Mouse (Mus musculus) stomach, embryonic 15.5 days (tissue): ENCODE measurements around the gene Nup35. TPM values are rescaled to one million over a fixed set of nuclear protein-coding genes. Genes with fewer than 3 reads are reported as not detected.

ENCODE experiments used
- ATAC-seq: fragments of 200-750 bp; cut with Nextera tagmentation; 2 replicates; pipeline ENCODE4 v1.8.0; 2017; ENCODE audit warnings: low read depth, moderate number of reproducible peaks, moderate TSS enrichment; ENCODE audit not compliant: insufficient read depth, low FRiP score
- H3K27ac ChIP-seq: fragments of 300-500 bp; sonication (generic); 2 replicates; pipeline ENCODE4 v1.5.1; 2015; ENCODE audit warnings: mild to moderate bottlenecking, inconsistent platforms
- H3K27me3 ChIP-seq: fragments of 300-500 bp; sonication (generic); replicated peaks from 2 replicates; pipeline ENCODE4 v1.6.1; 2015; ENCODE audit warnings: inconsistent platforms
- H3K36me3 ChIP-seq: fragments of 300-500 bp; sonication (generic); 2 replicates; pipeline ENCODE4 v1.6.1; 2015; ENCODE audit warnings: inconsistent platforms
- H3K4me1 ChIP-seq: fragments of 300-500 bp; sonication (generic); 2 replicates; pipeline ENCODE4 v1.6.1; 2015; ENCODE audit warnings: inconsistent platforms
- H3K4me2 ChIP-seq: fragments of 300-500 bp; sonication (generic); 2 replicates; pipeline ENCODE4 v1.6.1; 2015; ENCODE audit warnings: mild to moderate bottlenecking, inconsistent platforms
- H3K4me3 ChIP-seq: fragments of 300-500 bp; sonication (generic); replicated peaks from 2 replicates; pipeline ENCODE4 v1.5.1; 2015; ENCODE audit warnings: inconsistent platforms
- H3K9ac ChIP-seq: fragments of 300-500 bp; sonication (generic); 2 replicates; pipeline ENCODE4 v1.6.1; 2015; ENCODE audit warnings: inconsistent platforms
- H3K9me3 ChIP-seq: fragments of 300-500 bp; sonication (generic); 2 replicates; pipeline ENCODE4 v1.6.1; 2016; ENCODE audit warnings: inconsistent platforms
- WGBS: fragments of 180-500 bp; shearing (Covaris S2); methylation state at CpG from one replicate; pipeline ENCODE4 v1.1.7; 2015; 5-methylcytosine and 5-hydroxymethylcytosine counted together
- polyA plus RNA-seq: library from polyadenylated mRNA; unstranded; fragments of >200 nt; fragmentation: Nextera tagmentation; extraction: Ambion mirVana; gene quantifications from 2 replicates; pipeline ENCODE4 v1.2.1, GENCODE M21; 2015

Nup35 gene
- polyA plus RNA-seq: 40.8 and 41.7 TPM in 2 replicates

- peak within 1 kb of the TSS; percentile 63 for H3K4me3 ChIP-seq
- WGBS: under 1% methylated on average over 21 of the region's 21 CpGs
- peak within 1 kb of the TSS; percentile 69 for H3K4me2 ChIP-seq
- ATAC-seq: peak; percentile 99
- peak within 1 kb of the TSS; percentile 61 for H3K9ac ChIP-seq
- H3K36me3 ChIP-seq: no peaks in the 10 kb centered on the region
- H3K27ac ChIP-seq: peak within 1 kb of the TSS; percentile 55; the same call in 1 of the 2 replicates
- 0 out of 2 replicates have a peak, but pooled peaks cover 4% of the 10 kb centered on the region for H3K4me1 ChIP-seq
- H3K9me3 ChIP-seq: no peaks in the 10 kb centered on the region
- H3K27me3 ChIP-seq: no peaks in the 10 kb centered on the region
Observed at GRCm38 (mm10) chr2:80616854-80617737, at the start of gene Nup35, which contains the start of gene Dusp19. Nup35 (plus strand) TSS chr2:80617236. Dusp19 (plus strand) TSS chr2:80617045.

- Histone ChIP-seq H3K27ac (no peak overlapping the region), H3K27me3 (no peaks in the 10 kb centered on the region), H3K4me2 (no peak overlapping the region), H3K36me3 (no peaks in the 10 kb centered on the region), H3K4me3 (no peak overlapping the region), H3K9me3 (no peaks in the 10 kb centered on the region), H3K9ac (no peak overlapping the region), H3K4me1 (no peaks in the 10 kb centered on the region)
- WGBS: 88% methylated on average over 4 of the region's 4 CpGs
- ATAC-seq: no peak
Observed at GRCm38 (mm10) chr2:80567411-80567810, 49.6 kb upstream of the Nup35 start.

DNA sequence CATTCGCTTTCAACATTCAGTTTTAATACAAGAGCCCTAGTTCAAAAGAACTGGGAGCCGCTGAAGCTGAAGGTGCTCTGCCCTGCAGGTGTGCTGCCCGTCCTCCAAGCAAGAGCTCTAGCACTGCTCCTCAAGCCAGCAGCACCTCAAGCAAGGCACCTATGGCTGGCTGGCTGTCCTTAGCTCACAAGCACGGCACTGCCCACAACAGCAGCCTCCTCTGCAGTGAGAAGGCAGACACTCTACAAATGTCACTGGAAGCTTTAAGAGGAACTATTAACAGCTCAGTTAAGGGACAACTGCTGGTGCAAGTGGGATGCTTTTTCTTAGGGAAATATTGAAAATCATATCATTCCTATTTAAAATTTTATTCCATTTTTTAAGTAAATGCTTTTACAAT, 46.4 kb upstream of the Nup35 start:
- H3K27me3 ChIP-seq: no peaks in the 10 kb centered on the region
- H3K9me3 ChIP-seq: no peaks in the 10 kb centered on the region
- WGBS: 71% methylated on average over 4 of the region's 4 CpGs
- H3K4me3 ChIP-seq: no peak overlapping the region
- H3K9ac ChIP-seq: no peak overlapping the region
- no peaks in the 10 kb centered on the region for H3K36me3 ChIP-seq
- no peaks in the 10 kb centered on the region for H3K4me1 ChIP-seq
- ATAC-seq: no peak
- H3K4me2 ChIP-seq: no peak overlapping the region
- no peak overlapping the region for H3K27ac ChIP-seq

DNA sequence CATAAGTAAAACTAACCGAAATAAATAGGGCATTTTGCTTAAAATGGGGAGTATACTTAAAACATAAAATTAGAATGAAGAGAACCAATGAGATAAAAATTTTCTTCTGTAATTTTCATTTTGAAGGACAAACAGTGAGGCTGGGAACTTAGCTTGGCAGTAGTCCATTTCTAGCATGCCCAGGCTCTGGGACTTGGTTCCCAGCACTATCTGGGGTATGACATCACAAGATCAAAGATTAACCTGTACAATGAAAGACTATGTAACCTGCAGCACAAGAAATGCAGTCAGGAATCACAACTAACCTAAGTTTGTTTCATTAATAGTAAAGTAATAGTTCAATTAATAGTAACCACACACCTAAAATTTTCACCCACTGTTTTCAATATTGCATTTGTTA, 39.8 kb upstream of the Nup35 start:
- H3K9me3 ChIP-seq: no peaks in the 10 kb centered on the region
- no peaks in the 10 kb centered on the region for H3K36me3 ChIP-seq
- WGBS: 94% methylated on average over 1 of the region's 1 CpGs
- peaks cover 11% of the 10 kb centered on the region; the same call in 1 of the 2 replicates for H3K4me1 ChIP-seq
- no peak overlapping the region for H3K4me2 ChIP-seq
- H3K27ac ChIP-seq: no peak overlapping the region
- no peak overlapping the region for H3K4me3 ChIP-seq
- ATAC-seq: no peak
- no peak overlapping the region for H3K9ac ChIP-seq
- H3K27me3 ChIP-seq: no peaks in the 10 kb centered on the region

DNA sequence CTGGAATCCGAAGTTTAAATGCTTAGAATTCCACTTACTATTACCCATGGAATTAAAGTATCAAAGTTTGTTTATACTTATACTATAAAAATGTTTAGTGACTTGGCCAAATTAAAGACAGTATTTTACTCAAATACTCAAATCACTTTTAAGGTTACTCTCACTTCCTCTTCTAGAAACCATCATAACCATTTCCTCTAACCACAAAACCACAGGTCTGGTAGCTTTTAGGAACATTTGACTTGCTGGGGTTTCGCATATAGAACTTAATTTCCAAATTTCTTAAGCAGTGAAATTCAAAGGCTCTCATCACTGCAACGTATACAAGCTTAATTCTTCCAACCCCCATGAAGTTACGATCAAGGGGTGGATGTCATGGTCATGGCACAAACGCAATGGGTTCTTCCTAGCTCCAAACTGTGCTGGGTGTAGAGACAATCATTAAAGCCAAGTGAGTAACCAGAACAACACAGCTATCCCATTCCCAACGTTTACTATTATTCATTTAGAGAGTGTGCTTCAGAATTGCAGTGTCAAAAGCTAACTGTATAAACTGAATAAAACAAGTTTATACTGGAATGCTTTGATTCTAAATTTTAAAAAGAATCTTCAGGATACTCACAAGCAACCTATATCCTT, 37.7 kb upstream of the Nup35 start:
- H3K4me1 ChIP-seq: peaks cover 11% of the 10 kb centered on the region; the same call in 1 of the 2 replicates
- no peaks in the 10 kb centered on the region for H3K9me3 ChIP-seq
- peak overlapping the region; percentile 24 for H3K4me3 ChIP-seq
- H3K27me3 ChIP-seq: no peaks in the 10 kb centered on the region
- 24% methylated on average over 6 of the region's 6 CpGs for WGBS
- no peaks in the 10 kb centered on the region for H3K36me3 ChIP-seq
- no peak overlapping the region; the same call in 1 of the 2 replicates for H3K27ac ChIP-seq
- ATAC-seq: no peak
- H3K9ac ChIP-seq: no peak overlapping the region
- H3K4me2 ChIP-seq: peak overlapping the region; percentile 56

DNA sequence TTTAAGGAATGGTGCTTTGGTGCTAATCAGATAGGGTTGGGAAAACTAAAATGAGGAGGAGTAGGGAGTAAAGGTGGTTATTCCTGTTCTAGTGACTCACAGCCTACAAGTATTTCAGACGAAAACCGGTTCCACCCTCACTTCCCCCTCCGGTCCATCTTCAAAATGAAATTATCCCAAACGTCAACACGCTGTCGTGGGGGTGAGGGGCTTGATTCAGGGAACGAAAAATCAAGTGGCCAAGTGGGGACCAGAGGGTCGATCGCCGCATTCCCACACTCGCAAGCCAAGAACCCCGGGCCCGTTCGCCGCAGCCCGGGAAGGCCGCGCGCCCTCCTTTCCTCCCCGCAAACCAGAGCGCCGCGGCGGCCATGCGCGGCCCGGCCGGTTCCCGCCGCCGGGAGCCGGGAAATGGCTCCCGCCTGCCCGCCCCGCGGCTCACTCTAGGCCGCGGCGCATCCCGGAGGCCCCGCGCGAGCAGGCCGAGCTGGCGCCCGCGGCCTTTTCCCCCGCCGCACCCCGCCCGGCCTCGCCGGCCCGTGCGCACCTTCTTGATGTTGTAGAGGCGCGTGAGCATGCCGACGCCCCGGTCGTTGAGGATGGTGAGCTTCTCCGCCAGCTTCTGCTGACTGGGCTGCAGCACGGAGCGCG, 36.6 kb upstream of the Nup35 start:
- H3K27ac ChIP-seq: peak overlapping the region; percentile 99
- H3K9ac ChIP-seq: peak overlapping the region; percentile 95
- no peaks in the 10 kb centered on the region for H3K27me3 ChIP-seq
- H3K36me3 ChIP-seq: no peaks in the 10 kb centered on the region
- peaks cover 11% of the 10 kb centered on the region; the same call in 1 of the 2 replicates for H3K4me1 ChIP-seq
- H3K4me3 ChIP-seq: peak overlapping the region; percentile 89
- WGBS: under 1% methylated on average over 53 of the region's 65 CpGs
- no peaks in the 10 kb centered on the region for H3K9me3 ChIP-seq
- peak overlapping the region; percentile 56 for H3K4me2 ChIP-seq
- ATAC-seq: peak; percentile 67

- H3K9ac ChIP-seq: peak within 1 kb of the TSS; percentile 95
- peak within 1 kb of the TSS; percentile 56 for H3K4me2 ChIP-seq
- ATAC-seq: peak; percentile 95
- no peaks in the 10 kb centered on the region for H3K36me3 ChIP-seq
- WGBS: under 1% methylated on average over 58 of the region's 88 CpGs
- no peaks in the 10 kb centered on the region for H3K27me3 ChIP-seq
- peaks cover 11% of the 10 kb centered on the region; the same call in 1 of the 2 replicates for H3K4me1 ChIP-seq
- no peaks in the 10 kb centered on the region for H3K9me3 ChIP-seq
- H3K27ac ChIP-seq: peak within 1 kb of the TSS; percentile 99
- peak within 1 kb of the TSS; percentile 89 for H3K4me3 ChIP-seq
Observed at GRCm38 (mm10) chr2:80581043-80581711, 35.9 kb upstream of the Nup35 start, which contains the start of gene Nckap1. Nckap1 (minus strand) TSS chr2:80581380.

GRCm38 (mm10) chr2:80582356-80582755, 34.7 kb upstream of the Nup35 start:
- no peak for ATAC-seq
- Histone ChIP-seq H3K27ac (no peak overlapping the region), H3K36me3 (no peaks in the 10 kb centered on the region), H3K9ac (no peak overlapping the region), H3K9me3 (no peaks in the 10 kb centered on the region), H3K27me3 (no peaks in the 10 kb centered on the region), H3K4me2 (no peak overlapping the region), H3K4me1 (peaks cover 11% of the 10 kb centered on the region; the same call in 1 of the 2 replicates), H3K4me3 (no peak overlapping the region)
- 80% methylated on average over 3 of the region's 3 CpGs for WGBS

DNA sequence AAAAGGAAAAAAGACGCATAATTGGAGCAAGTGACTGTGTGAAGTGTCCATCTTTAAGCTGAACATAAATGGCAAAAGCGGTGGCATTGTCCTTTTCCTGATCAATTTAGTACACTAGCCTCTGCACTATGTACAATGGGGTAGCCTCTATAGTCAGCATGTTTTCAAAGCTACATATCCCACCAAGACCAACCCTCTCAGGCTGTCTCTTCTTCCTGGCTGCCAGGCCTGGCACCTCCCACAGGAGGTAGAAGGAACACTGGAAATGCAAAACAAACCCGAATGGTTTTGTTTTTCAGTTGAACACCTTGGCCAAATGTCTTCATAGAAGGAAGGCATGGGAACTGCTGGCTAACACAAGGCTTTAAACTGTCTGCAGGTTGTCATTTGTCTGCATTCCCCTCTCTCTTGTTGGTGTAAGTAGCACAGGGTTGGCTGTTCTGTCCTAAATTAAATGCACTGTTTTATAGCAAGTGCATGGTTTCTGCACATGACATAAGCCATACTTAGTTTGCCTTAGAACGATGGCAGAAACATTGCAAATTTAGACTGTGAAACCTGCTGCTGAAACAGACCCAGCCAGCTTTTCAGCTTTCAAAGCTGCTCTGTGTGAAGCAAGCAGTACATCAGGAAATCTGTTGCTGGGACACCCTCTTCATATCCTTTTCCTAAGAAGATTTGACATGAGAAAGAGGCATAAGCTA, 22.7 kb upstream of the Nup35 start:
- WGBS: 75% methylated on average over 4 of the region's 4 CpGs
- no peak overlapping the region for H3K4me3 ChIP-seq
- no peak overlapping the region for H3K9ac ChIP-seq
- H3K27ac ChIP-seq: no peak overlapping the region
- no peaks in the 10 kb centered on the region for H3K36me3 ChIP-seq
- H3K27me3 ChIP-seq: no peaks in the 10 kb centered on the region
- H3K4me2 ChIP-seq: no peak overlapping the region
- H3K9me3 ChIP-seq: no peaks in the 10 kb centered on the region
- ATAC-seq: no peak
- no peaks in the 10 kb centered on the region for H3K4me1 ChIP-seq

DNA sequence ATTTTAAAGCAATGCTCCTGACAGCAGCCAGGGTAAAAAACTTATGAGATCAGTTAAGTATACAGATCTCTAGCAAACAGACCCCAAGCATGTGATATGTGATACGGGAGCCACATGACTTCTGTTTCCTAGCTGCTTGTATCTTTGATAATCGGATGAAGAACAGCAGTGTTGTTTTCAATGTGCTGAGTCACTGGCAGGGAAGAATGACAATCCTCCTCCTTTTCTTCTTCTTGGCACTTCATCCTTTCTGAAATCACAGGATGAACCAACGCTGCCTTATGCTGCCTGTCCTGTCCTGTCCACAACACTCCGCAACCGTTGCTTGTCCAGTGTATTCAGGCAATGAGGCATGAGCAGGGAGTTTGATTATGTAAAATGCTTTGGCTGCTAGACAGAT, 20.1 kb upstream of the Nup35 start:
- Histone ChIP-seq H3K4me1 (no peaks in the 10 kb centered on the region), H3K4me3 (no peak overlapping the region), H3K9me3 (no peaks in the 10 kb centered on the region), H3K36me3 (no peaks in the 10 kb centered on the region), H3K27me3 (no peaks in the 10 kb centered on the region), H3K27ac (no peak overlapping the region), H3K9ac (no peak overlapping the region), H3K4me2 (no peak overlapping the region)
- ATAC-seq: no peak
- 70% methylated on average over 5 of the region's 5 CpGs for WGBS

DNA sequence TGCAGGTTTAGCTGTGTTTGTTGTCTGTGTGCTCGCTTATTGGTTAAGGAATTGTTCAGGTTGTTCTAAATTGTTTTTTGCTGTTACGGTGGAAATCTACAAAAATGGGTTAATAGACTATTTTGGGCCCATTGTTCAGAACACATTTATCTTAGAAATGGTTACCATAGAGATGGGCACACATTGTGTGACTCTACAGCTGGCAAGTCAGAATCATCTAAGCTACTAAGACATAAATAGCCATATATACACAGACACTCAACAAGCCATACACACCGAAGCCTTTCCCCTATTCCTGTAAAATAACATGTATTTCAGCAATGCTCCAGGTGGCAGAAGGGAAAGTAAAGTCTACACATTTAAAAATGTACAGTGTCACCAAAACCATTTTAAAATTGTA, 17.2 kb upstream of the Nup35 start:
- H3K4me3 ChIP-seq: no peak overlapping the region

More for the DNA sequence above, 17.2 kb upstream of the Nup35 start:
- H3K27me3 ChIP-seq: no peaks in the 10 kb centered on the region
- ATAC-seq: no peak
- H3K36me3 ChIP-seq: no peaks in the 10 kb centered on the region
- H3K4me1 ChIP-seq: no peaks in the 10 kb centered on the region
- H3K4me2 ChIP-seq: no peak overlapping the region
- H3K9me3 ChIP-seq: no peaks in the 10 kb centered on the region
- no peak overlapping the region for H3K9ac ChIP-seq
- no peak overlapping the region for H3K27ac ChIP-seq
- WGBS: 87% methylated on average over 3 of the region's 3 CpGs
